Mouse (Mus musculus) left cerebral cortex, postnatal 10 days (tissue): ENCODE results near the gene Gzmg. TPM values are rescaled to one million over a fixed set of nuclear protein-coding genes. Genes with fewer than 3 reads are reported as not detected.
"Not testable (repeated sequence)": the region's sequence is repeated elsewhere in the genome, so short reads cannot be mapped to it uniquely, and the experiment has no call there.

ENCODE experiments used
- DNase-seq, 2 experiments: peaks; one replicate each; pipeline ENCODE4 v3.0.0; 2021 to 2022; ENCODE audit warnings: low spot score in 2 of 2, mixed read lengths in 1 of 2; ENCODE audit errors: extremely low spot score in 1 of 2
- intact Hi-C: fragments of 180-260 bp; cut with DNase I; formaldehyde crosslinking; loops from one replicate; pipeline ENCODE4 v1.15.1; 2025
- total RNA-seq, 2 experiments: library from RNA; stranded (reverse); gene quantifications; 2 replicates each; pipeline ENCODE4 v1.2.3; 2021

Gzmg gene
- total RNA-seq: not detected

- DNase-seq, intact Hi-C loops: not testable (repeated sequence)
Observed at GRCm38 (mm10) chr14:56159479-56159878, at the start of gene Gzmg. Gene Gzmg (minus strand): TSS chr14:56159579.

DNA sequence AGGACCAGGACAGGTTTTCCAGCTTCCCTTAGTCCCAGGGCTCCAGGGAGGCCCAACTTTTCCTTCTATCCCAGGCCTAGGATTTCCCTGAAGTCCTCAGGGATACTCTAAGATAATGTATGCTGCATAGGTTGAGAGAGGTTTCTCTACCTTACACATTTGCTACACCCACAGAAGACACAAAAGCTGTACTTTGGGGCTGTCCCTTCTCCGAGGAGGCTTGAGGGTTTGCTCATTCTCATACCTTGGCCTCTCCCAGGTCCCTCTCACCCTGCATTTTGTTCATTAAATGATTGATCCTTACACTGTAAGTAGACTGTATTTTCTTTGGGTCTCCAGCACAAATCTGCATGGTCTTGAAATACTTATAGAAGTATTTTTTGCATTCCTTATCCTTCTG, 46.2 kb upstream of the Gzmg start:
- intact Hi-C loops: loop anchor here (5.0 kb wide), 1 partner anchor 97 kb away; no protein-coding TSS in a partner anchor

DNA sequence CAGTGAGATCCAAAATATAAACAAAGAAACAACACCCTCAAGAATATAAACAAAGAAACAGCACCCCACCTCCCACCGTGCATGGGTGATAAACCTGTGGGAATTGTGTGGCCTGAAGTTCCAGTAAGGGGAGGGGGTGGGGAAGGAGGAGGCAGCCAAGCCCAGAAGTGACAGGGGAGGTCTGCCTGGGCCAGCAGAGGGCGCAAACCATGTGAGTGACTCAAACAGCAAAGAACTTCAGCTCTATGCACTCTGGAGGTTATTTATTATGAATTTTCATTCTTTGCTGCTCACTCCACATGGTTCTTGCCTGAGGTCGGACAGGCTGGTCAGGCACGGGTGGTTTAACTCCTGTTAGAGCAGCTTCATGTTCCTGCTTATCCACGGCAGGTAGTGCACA, 45.6 kb upstream of the Gzmg start:
- DNase-seq: peak in 1 of 2 experiments; percentile 43
- intact Hi-C loops: loop anchor here (5.0 kb wide), 1 partner anchor 97 kb away; no protein-coding TSS in a partner anchor

More for the DNA sequence above, 46.2 kb upstream of the Gzmg start:
- no peak for DNase-seq

GRCm38 (mm10) chr14:56203975-56204374, 44.6 kb upstream of the Gzmg start:
- peak; percentile 23 to 54 for DNase-seq
- intact Hi-C loops: no loop called here

- intact Hi-C loops: no loop called here
- DNase-seq: no peak
Observed at GRCm38 (mm10) chr14:56186946-56187345, 27.6 kb upstream of the Gzmg start.

GRCm38 (mm10) chr14:56186521-56186920, 27.1 kb upstream of the Gzmg start:
- intact Hi-C loops: no loop called here
- DNase-seq: no peak

DNA sequence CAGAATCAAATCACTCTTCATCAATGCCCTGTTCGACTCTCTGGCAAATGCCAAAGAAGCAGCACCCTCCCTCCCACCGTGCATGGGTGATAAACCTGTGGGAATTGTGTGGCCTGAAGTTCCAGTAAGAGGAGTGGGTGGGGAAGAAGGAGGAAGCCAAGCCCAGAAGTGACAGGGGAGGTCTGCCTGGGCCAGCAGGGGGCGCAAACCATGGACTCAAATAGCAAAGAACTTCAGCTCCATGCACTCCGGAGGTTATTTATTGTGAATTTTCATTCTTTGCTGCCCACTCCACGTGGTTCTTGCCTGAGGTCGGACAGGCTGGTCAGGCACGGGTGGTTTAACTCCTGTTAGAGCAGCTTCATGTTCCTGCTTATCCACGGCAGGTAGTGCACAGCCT, 18.3 kb upstream of the Gzmg start:
- intact Hi-C loops: not testable (repeated sequence)
- DNase-seq: peak in 1 of 2 experiments; percentile 52

- no peak for DNase-seq
- intact Hi-C loops: no loop called here
Observed at GRCm38 (mm10) chr14:56174499-56174898, 15.1 kb upstream of the Gzmg start, which contains the start of gene Gzmn. Gene Gzmn (minus strand): TSS chr14:56174599.

DNA sequence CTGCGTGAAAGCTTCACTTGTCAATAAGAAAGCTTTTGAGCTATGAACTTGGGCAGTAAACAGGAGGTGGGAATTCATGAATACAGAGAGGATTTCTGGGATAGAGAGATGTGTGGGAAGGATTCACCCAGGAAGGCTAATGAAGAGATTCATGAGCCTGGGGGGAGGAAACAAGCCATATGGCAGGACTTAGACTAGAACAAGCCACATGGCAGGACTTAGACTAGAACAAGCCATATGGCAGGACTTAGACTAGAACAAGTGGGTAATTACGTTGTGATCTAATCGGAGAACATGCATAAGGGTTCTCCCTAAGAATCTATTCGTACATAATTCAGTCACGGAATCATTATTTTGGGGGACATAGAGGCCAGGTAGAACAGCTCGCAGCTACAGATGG, 14.0 kb upstream of the Gzmg start:
- DNase-seq: no peak
- intact Hi-C loops: no loop called here

- intact Hi-C loops: no loop called here
- DNase-seq: no peak
Observed at GRCm38 (mm10) chr14:56172744-56173143, 13.4 kb upstream of the Gzmg start.

DNA sequence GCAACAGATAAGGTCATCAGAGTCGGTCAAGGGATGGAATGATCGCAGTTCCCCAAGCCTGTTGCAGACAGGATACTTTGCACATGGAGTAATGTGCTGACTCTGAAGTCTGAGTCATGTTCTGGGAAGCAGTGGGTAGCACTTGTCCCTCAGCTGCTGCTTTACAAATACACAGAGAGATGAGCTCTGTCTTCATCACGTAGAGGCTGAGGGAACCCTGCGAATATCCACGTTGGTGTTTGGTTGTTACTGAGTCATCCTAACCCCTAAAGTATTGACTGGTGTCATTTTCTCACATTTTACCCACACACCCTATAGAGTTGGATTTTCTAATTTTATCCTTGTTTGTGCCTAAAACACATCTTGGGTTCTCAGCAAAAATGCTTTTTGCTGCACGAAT, 8.6 kb upstream of the Gzmg start:
- DNase-seq: no peak
- intact Hi-C loops: no loop called here

DNA sequence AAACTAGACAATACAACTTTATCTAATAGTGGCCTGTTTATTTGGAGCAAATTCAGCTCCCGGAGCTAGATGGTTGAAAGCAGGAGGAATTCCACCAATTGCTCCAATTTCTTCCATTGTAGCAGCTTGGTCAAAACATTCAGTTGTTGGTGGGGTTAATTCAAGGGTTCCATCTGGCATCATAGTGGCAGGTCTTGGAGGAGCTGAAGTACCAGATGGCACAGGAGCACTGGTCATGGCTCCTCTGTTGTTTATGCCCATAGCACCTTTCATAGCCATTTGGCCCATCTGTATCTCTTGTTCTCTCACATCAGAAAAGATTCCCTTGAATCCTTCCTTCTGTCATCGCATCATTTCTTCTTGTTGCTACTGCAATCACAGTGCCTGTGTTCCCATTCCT, 2.7 kb upstream of the Gzmg start:
- no peak for DNase-seq
- intact Hi-C loops: no loop called here

DNA sequence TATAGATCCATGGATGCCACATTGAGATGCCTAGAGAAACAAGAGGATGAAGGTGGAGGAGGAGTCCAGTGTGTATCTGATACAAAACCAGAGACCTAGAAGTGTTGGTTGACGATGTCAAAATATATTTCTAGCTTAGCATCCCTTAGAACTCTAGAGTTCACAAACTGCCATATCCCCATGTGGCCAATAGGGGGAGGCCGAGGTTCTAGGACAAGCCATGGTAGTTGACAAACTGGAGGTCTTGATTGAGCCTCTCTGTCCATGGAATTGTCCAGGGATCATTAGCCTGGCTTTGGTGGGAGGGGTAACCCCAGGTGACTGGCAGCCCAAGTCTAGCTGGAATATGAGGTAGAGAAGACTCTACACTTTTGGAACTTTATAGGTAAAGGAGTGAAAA, 4.0 kb downstream of the Gzmg start:
- intact Hi-C loops: no loop called here

DNA sequence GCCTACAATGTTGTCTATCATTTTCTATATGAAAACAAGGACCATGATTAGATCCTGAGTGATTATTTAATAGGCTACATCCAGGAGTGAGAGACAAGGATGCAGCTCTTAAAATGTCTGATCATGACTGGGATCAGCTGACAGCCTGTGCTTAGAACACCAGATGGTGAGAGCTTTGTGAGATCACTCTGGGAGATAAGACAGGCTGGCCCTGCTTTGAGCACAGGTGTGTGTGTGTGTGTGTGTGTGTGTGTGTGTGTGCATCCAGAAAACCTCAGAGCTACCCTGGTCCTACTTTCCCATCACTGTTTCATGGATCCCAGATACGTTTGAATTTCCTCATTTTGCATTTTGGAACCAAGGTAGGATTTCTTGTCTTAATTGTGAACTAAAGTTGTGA, 25.7 kb downstream of the Gzmg start:
- intact Hi-C loops: not testable (repeated sequence)

More for the DNA sequence above, 4.0 kb downstream of the Gzmg start:
- DNase-seq: no peak

GRCm38 (mm10) chr14:56132508-56132907, 26.9 kb downstream of the Gzmg start, which contains the start of gene Gzmd:
Gene Gzmd (minus strand): TSS chr14:56132608.
- intact Hi-C loops: not testable (repeated sequence)

More for the DNA sequence above, 25.7 kb downstream of the Gzmg start:
- DNase-seq: not testable (repeated sequence)

DNA sequence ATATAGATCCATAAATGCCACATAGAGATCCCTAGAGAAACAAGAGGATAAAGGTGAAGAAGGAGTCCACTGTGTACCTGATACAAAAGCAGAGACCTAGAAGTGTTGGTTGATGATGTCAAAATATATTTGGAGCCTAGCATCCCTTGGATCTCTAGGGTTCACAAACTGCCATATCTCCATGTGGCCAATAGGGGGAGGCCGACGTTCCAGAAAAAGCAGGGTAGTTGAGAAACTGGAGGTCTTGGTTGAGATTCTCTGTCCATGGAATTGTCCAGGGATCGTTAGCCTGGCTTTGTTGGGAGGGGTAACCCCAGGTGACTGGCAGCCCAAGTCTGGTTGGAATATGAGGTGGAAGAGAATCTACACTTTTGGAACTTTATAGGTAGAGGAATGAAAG, 31.0 kb downstream of the Gzmg start:
- intact Hi-C loops: no loop called here
- DNase-seq: no peak

More at GRCm38 (mm10) chr14:56132508-56132907, 26.9 kb downstream of the Gzmg start, which contains the start of gene Gzmd:
- DNase-seq: not testable (repeated sequence)

DNA sequence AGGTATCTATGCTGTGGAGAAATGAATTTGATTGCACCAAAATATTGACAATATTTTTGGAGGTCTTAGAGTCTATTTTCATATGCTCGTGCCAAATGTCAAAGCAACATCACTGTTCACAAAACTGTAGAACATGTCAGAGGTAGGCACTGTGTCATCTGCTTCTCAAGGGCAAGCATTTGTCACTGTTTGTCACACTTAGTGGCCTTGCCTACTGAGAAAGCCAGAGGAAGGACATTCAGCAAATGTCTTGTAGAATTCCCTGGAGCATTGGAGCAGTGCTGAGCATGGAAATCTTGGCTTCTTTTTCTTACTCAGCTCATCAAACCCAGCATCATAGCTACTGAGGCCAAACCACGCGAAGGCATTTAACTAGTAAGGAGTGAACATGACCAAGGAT, 35.9 kb downstream of the Gzmg start:
- intact Hi-C loops: no loop called here
- DNase-seq: no peak

GRCm38 (mm10) chr14:56120525-56120924, 38.9 kb downstream of the Gzmg start, which contains the start of gene Gzme:
Gene Gzme (minus strand): TSS chr14:56120625.
- intact Hi-C loops: no loop called here
- no peak for DNase-seq

- DNase-seq, intact Hi-C loops: not testable (repeated sequence)
Observed at GRCm38 (mm10) chr14:56115531-56116310, 43.7 kb downstream of the Gzmg start.
